Mouse (Mus musculus) midbrain, postnatal 0 days (tissue): Measurements from ENCODE around the gene Zfp618. TPM values are rescaled to one million over a fixed set of nuclear protein-coding genes. Genes with fewer than 3 reads are reported as not detected.

Experiments
- ATAC-seq: fragments of 200-750 bp; cut with Nextera tagmentation; 2 replicates; pipeline ENCODE4 v1.8.0; 2017; ENCODE audit warnings: moderate number of reproducible peaks, mild to moderate bottlenecking, moderate TSS enrichment, moderate library complexity; ENCODE audit not compliant: low FRiP score
- DNase-seq: peaks from one replicate; pipeline ENCODE4 v3.0.0-alpha.2; 2015; ENCODE audit warnings: low spot score
- H3K27ac ChIP-seq: fragments of 300-500 bp; sonication (generic); 2 replicates; pipeline ENCODE4 v1.5.1; 2014; ENCODE audit warnings: low read depth, mild to moderate bottlenecking, low read length, mixed read lengths
- H3K27me3 ChIP-seq: fragments of 300-500 bp; sonication (generic); 2 replicates; pipeline ENCODE4 v1.6.1; 2014; ENCODE audit warnings: low read length, control low read depth, mixed read lengths; ENCODE audit not compliant: insufficient read depth
- H3K36me3 ChIP-seq: fragments of 300-500 bp; sonication (generic); 2 replicates; pipeline ENCODE4 v1.6.1; 2014; ENCODE audit warnings: low read length, control low read depth, mixed read lengths; ENCODE audit not compliant: insufficient read depth
- H3K4me1 ChIP-seq: fragments of 300-500 bp; sonication (generic); 2 replicates; pipeline ENCODE4 v1.6.1; 2014; ENCODE audit warnings: mild to moderate bottlenecking, control low read depth, antibody characterized with exemption, low read length, mixed read lengths; ENCODE audit not compliant: insufficient read depth
- H3K4me2 ChIP-seq: fragments of 300-500 bp; sonication (generic); 2 replicates; pipeline ENCODE4 v1.6.1; 2014; ENCODE audit warnings: low read depth, mild to moderate bottlenecking, low read length, mixed read lengths; ENCODE audit not compliant: poor library complexity, severe bottlenecking
- H3K4me3 ChIP-seq: fragments of 300-500 bp; sonication (generic); 2 replicates; pipeline ENCODE4 v1.5.1; 2014; ENCODE audit warnings: low read depth, mild to moderate bottlenecking, low read length, moderate library complexity
- H3K9ac ChIP-seq: fragments of 300-500 bp; sonication (generic); replicated peaks from 2 replicates; pipeline ENCODE4 v1.6.1; 2014; ENCODE audit warnings: mild to moderate bottlenecking, low read length, moderate library complexity, mixed read lengths; ENCODE audit not compliant: poor library complexity, severe bottlenecking
- H3K9me3 ChIP-seq: fragments of 300-500 bp; sonication (generic); 2 replicates; pipeline ENCODE4 v1.6.1; 2016; ENCODE audit warnings: low read length, control low read depth
- CTCF ChIP-seq: IDR thresholded peaks from 2 replicates; pipeline ENCODE4 v1.5.1; 2016; ENCODE audit warnings: antibody characterized with exemption, mild to moderate bottlenecking
- WGBS: fragments of 180-500 bp; shearing (Covaris S2); extraction: QIAGEN DNeasy Blood & Tissue Kit; methylation state at CpG from one replicate; pipeline ENCODE4 v1.1.7; 2014; 5-methylcytosine and 5-hydroxymethylcytosine counted together
- polyA plus RNA-seq: library from polyadenylated mRNA; unstranded; fragments of >200 nt; fragmentation: Nextera tagmentation; extraction: Ambion mirVana; gene quantifications from 2 replicates; pipeline ENCODE4 v1.2.1, GENCODE M21; 2015
- total RNA-seq: library from RNA; depleted of rRNA; stranded (reverse); fragments of >200 nt; gene quantifications from 2 replicates; pipeline ENCODE4 v1.2.3, GENCODE M21; 2014

Gene Zfp618
- total and polyA plus RNA-seq, 2 experiments from 2014 or later, result 18.2 to 32.4 TPM

DNA sequence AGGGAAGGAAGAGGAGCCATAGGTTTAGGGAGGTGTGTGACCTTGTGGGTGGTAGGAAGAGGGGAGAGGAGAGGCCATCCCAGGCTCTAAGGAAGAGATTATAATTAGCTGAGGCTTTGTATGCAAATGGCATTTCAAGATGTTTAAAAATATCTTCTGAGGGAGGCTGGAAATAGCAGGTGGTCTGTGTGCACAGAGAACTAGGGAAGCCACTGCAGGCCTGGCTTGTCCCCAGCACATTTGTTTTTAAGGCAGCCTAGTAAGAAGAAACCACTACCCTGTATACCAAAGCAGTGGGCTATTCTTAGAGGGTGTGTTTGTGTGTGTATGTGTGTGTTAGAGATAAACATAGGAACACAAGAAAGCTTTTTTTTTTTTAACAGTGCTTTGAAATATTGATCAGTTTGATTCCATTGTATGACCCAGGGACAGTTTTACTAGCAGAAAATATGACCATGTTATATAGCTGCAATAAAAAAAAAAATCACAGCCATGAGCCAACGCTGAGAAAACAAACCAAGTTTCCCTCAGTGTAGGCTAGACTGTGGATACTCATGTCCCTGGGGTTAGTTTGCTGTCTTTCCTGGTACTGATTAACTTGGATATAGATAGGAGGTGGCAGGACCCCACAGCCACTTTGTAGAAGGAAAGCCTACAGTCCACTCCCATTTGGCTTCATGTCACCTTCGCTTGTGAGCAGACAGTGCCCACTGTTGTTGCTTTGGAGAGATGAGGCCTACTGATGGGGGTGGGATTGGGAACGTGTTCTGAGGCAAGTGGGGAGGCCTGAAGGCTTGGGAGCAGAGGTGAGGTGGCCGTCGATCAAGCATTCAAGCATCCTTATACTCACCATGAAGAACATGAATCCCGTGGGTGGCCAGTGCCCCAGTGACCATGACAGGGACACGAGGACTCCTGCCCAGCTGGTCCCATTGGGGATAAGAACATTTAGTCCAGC lies 41.1 kb downstream of the Zfp618 start:
- no peak overlapping the region for H3K9ac ChIP-seq
- no peak overlapping the region for H3K4me3 ChIP-seq
- H3K36me3 ChIP-seq, result no peaks in the 10 kb centered on the region
- H3K4me1 ChIP-seq, result peaks cover 4% of the 10 kb centered on the region; the same call in 1 of the 2 replicates
- H3K4me2 ChIP-seq, result no peak overlapping the region
- no peaks in the 10 kb centered on the region for H3K9me3 ChIP-seq
- no peaks in the 10 kb centered on the region for H3K27me3 ChIP-seq
- WGBS, result 82% methylated on average over 7 of the region's 7 CpGs
- TF ChIP-seq CTCF, result no peak
- DNase-seq (no peak), ATAC-seq (no peak)
- H3K27ac ChIP-seq, result no peak overlapping the region

DNA sequence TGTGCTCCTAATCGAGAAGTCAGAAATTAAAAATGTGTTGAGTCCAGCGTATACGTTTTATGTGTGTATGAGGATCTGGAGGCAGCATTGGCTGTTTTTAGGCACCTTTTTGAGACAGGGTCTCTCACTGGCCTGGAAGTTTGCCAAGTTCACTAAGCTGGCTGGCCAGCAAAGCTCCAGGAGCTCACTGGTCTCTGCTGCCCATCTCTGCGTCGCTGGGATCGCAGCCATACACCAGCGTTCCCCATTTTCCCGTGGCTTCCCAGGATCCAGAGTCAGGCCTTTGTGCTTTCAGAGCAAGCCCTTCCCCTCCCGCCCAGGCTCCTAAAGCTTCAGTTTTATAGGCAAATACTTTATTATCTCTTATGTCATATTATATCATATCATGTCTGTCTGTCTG lies 42.8 kb downstream of the Zfp618 start:
- Histone ChIP-seq H3K9me3 (no peaks in the 10 kb centered on the region), H3K4me1 (peaks cover 4% of the 10 kb centered on the region; the same call in 1 of the 2 replicates), H3K36me3 (no peaks in the 10 kb centered on the region), H3K27ac (no peak overlapping the region), H3K9ac (no peak overlapping the region), H3K27me3 (no peaks in the 10 kb centered on the region), H3K4me2 (no peak overlapping the region), H3K4me3 (no peak overlapping the region)
- DNase-seq, result no peak
- no peak for TF ChIP-seq CTCF
- no peak for ATAC-seq
- WGBS, result 84% methylated on average over 9 of the region's 9 CpGs

DNA sequence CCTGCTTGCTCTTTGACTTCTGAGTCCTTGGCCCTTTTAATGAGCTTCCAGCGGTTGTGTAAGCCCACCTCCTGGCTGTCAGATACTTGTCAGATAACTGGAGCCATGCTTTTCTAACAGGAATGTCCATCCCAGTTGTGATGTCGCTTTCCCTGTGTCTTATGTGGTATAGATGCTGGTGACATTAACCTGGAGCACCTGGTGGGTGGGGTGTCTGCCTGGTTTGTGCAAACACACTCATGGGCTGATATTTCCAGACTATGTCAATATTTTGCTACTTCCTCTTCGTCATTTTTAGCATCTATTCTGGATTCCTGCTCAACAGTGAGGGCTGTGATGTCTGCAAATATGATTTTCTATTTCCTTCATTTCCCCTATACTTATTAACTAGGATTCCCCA lies 43.4 kb downstream of the Zfp618 start:
- 87% methylated on average over 3 of the region's 3 CpGs for WGBS
- no peak overlapping the region for H3K9ac ChIP-seq
- H3K4me2 ChIP-seq, result no peak overlapping the region
- no peak for DNase-seq
- peaks cover 4% of the 10 kb centered on the region; the same call in 1 of the 2 replicates for H3K4me1 ChIP-seq
- no peak for TF ChIP-seq CTCF
- no peaks in the 10 kb centered on the region for H3K27me3 ChIP-seq
- H3K9me3 ChIP-seq, result no peaks in the 10 kb centered on the region
- ATAC-seq, result no peak
- no peak overlapping the region for H3K4me3 ChIP-seq
- no peaks in the 10 kb centered on the region for H3K36me3 ChIP-seq
- H3K27ac ChIP-seq, result no peak overlapping the region

DNA sequence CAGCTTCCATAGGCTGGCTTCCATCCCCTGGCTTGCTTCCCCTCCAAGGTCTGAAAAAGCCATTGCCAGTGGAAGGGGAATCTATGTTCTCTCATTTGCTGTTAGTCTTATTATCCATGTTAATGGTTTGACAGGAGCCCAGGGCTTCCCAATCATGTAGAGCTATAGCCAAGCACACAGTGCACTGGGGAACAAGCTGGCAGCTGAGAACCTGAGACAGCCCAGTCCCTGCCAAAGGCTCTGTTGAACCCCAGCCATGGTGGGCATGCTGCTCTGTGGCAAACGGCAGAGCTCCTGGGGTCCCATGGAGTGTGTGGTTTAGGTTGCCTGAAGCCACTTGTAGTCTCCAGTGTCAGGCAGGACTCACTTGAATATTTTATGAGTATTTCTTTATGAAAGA lies 44.4 kb downstream of the Zfp618 start:
- Histone ChIP-seq H3K9ac (no peak overlapping the region), H3K27me3 (no peaks in the 10 kb centered on the region), H3K36me3 (no peaks in the 10 kb centered on the region), H3K4me2 (no peak overlapping the region), H3K9me3 (no peaks in the 10 kb centered on the region), H3K4me3 (no peak overlapping the region), H3K27ac (no peak overlapping the region), H3K4me1 (peaks cover 4% of the 10 kb centered on the region; the same call in 1 of the 2 replicates)
- 47% methylated on average over 1 of the region's 1 CpGs for WGBS
- TF ChIP-seq CTCF, result no peak
- DNase-seq (peak; percentile 66), ATAC-seq (peak; percentile 39; the same call in 1 of the 2 replicates)

DNA sequence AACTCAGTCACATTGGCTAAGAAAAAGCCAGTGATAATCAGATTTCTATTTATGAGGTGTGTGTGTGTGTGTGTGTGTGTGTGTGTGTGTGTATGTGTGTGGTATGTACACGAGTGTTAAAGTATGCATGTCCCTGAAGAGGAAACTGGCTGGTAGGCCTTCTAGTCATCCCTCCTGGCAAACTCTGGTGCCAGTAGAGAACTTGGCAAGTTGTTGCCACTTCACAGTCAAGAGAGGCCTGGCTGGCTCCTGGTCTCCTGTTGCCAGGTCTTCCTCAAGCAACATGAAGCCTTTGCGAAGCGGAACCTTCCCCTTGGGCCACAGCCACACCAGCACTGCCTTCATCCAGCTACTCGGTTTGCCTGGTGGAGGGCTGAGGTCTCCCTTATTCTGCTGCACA lies 44.9 kb downstream of the Zfp618 start:
- Histone ChIP-seq H3K27ac (no peak overlapping the region), H3K36me3 (no peaks in the 10 kb centered on the region), H3K4me1 (peaks cover 4% of the 10 kb centered on the region; the same call in 1 of the 2 replicates), H3K9ac (no peak overlapping the region), H3K4me3 (no peak overlapping the region), H3K4me2 (no peak overlapping the region), H3K9me3 (no peaks in the 10 kb centered on the region), H3K27me3 (no peaks in the 10 kb centered on the region)
- DNase-seq (peak; percentile 72), ATAC-seq (peak; percentile 35; the same call in 1 of the 2 replicates)
- no peak for TF ChIP-seq CTCF
- WGBS, result 65% methylated on average over 4 of the region's 4 CpGs

DNA sequence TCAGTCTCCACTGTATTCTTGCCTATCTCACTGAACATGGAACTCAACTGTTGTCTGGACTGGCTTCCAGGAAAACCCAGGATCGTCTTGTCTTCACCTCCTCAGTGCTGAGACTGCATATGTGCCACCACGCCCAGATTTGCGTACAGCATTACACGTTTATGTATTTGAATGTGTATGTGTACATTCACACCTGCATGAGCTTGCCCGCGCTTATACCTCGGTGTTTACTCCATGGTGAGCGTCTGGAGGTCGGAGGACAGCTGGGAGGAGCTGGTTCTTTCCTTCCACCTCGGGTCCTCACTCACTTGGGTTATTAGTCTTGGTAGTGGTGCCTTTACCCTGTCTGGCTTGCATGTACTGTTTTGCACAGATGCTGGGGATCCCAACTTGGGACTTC lies 53.2 kb downstream of the Zfp618 start:
- Histone ChIP-seq H3K27me3 (no peaks in the 10 kb centered on the region), H3K4me3 (no peak overlapping the region), H3K4me1 (no peaks in the 10 kb centered on the region), H3K9me3 (no peaks in the 10 kb centered on the region), H3K9ac (no peak overlapping the region), H3K27ac (no peak overlapping the region), H3K4me2 (no peak overlapping the region), H3K36me3 (no peaks in the 10 kb centered on the region)
- WGBS, result 94% methylated on average over 10 of the region's 10 CpGs
- no peak for DNase-seq
- no peak for TF ChIP-seq CTCF
- no peak for ATAC-seq
